Mouse (Mus musculus) T-helper 1 cell (primary cell): ENCODE data around the gene Olfr401.
"Not testable (repeated sequence)": the region's sequence is repeated elsewhere in the genome, so short reads cannot be mapped to it uniquely, and the experiment has no call there.

Experiments
- in situ Hi-C: fragments of 300-600 bp; cut with MboI, MseI; formaldehyde crosslinking; loops from one replicate; pipeline ENCODE4 v1.15.1; 2025; ENCODE audit warnings: high pct_unique_total_duplicates

The Olfr401 gene

GRCm38 (mm10) chr11:74113412-74113811, at the start of gene Olfr401:
Gene Olfr401 (plus strand): TSS chr11:74113712.
- in situ Hi-C loops, result no loop called here

DNA sequence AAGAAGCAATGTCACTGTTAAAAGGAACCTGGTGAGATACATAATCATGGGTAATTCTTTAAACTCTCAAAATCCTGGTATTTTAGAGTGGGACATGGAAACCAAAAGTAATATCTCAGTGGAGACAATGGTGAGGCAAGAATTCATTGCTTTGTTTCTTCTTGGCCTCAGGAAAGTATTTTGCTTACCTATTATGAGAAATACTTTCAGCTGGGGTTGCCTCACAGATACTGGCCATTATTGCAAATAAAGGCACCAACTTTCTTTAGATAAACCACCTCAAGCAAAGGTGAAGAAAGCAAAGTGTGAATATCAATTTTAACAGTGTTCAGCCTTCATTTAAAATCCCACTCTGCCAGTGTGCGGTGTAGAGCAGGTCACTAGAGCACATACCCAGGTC, 43.9 kb upstream of the Olfr401 start, which contains the start of gene Zfp616:
Gene Zfp616, plus strand, starts transcription at position 301 of the 400 bp plus-strand sequence.
- in situ Hi-C loops, result no loop called here

DNA sequence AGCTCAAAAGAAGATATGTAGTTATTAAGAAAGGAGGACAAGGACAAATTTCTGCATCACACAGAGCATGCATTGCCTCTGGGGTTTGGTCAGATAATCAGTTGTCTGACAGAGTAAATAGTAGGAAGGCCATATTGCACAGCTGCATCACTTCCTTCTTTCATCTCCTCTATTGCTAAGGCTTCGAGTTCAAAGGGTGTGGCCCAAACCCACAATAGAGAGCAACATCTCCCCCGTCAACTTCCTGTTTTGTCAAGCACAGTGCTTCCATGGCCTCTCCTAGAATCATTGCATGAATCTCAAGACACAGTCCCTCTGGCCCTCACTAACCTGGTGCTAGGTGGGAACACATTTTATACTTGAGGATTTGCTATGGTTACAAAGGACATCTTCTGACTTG, 12.8 kb upstream of the Olfr401 start:
- in situ Hi-C loops, result no loop called here

- in situ Hi-C loops, result no loop called here
Measured at GRCm38 (mm10) chr11:74101507-74101906, 12.0 kb upstream of the Olfr401 start.

GRCm38 (mm10) chr11:74105066-74105465, 8.4 kb upstream of the Olfr401 start:
- in situ Hi-C loops, result no loop called here

GRCm38 (mm10) chr11:74140001-74140400, 26.5 kb downstream of the Olfr401 start:
- in situ Hi-C loops, result not testable (repeated sequence)

GRCm38 (mm10) chr11:74145866-74146265, 32.4 kb downstream of the Olfr401 start:
- in situ Hi-C loops, result no loop called here

- in situ Hi-C loops, result no loop called here
Measured at GRCm38 (mm10) chr11:74153229-74153628, 39.7 kb downstream of the Olfr401 start, which contains the start of gene Olfr402. Gene Olfr402 (plus strand): TSS chr11:74153529.

GRCm38 (mm10) chr11:74168771-74169170, 55.3 kb downstream of the Olfr401 start:
- in situ Hi-C loops, result no loop called here
